Mouse (Mus musculus) olfactory bulb, adult 2 months (tissue): ENCODE data around the gene Lcn12.

ENCODE experiments used
- CTCF ChIP-seq: fragments of 200-500 bp; IDR thresholded peaks from 2 replicates; pipeline ENCODE4 v1.5.1; 2012; ENCODE audit warnings: low read depth, mild to moderate bottlenecking, low read length, moderate library complexity; ENCODE audit not compliant: insufficient read depth
- POLR2A ChIP-seq: fragments of 200-500 bp; IDR thresholded peaks from 2 replicates; pipeline ENCODE4 v1.6.1; 2012; ENCODE audit warnings: mild to moderate bottlenecking, low read depth, low read length, moderate library complexity; ENCODE audit not compliant: insufficient read depth

DNA sequence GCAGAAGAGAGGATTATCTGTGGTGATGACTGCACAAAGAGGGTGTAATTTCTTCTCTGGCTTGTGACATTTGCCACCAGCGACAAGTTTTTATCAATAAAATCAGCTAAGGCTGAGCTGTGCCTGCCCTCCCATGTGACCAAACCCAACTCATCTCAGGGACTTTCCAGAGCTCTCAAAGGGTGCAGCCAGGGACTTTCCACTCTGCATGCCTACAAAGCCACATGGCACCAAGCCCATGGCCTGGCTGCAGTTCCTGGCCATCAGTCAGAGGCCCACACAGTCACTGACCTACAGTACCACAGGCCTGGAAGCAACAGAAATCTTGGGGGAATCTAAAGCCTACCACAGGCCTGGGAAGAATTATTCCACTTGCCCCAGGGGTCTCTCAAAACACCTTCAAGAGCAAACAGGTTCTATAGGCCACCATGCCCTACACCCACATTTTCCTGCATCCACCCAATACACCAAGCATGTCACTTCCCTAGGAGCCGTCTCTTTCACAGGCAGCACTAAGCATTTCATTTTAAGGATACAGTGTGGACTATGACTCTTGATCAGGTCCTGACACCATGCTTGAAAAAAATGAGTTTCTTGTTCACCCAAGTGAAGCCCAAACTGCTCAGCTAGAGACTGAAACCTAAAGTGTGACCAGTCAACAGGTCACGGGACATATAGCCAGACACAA lies 40.6 kb upstream of the Lcn12 start:
- TF ChIP-seq CTCF (no peak), POLR2A (no peak)
